Mouse (Mus musculus) urinary bladder, postnatal 25 days (tissue): ENCODE results near the gene B3galt4.
A peak's percentile ranks its signal among the peaks of the same experiment; 100 is the strongest.
"Not testable (repeated sequence)": the region's sequence is repeated elsewhere in the genome, so short reads cannot be mapped to it uniquely, and the experiment has no call there.

Source experiments
- DNase-seq: peaks from one replicate; pipeline ENCODE4 v3.0.0; 2022; ENCODE audit warnings: low spot score

Gene B3galt4

DNA sequence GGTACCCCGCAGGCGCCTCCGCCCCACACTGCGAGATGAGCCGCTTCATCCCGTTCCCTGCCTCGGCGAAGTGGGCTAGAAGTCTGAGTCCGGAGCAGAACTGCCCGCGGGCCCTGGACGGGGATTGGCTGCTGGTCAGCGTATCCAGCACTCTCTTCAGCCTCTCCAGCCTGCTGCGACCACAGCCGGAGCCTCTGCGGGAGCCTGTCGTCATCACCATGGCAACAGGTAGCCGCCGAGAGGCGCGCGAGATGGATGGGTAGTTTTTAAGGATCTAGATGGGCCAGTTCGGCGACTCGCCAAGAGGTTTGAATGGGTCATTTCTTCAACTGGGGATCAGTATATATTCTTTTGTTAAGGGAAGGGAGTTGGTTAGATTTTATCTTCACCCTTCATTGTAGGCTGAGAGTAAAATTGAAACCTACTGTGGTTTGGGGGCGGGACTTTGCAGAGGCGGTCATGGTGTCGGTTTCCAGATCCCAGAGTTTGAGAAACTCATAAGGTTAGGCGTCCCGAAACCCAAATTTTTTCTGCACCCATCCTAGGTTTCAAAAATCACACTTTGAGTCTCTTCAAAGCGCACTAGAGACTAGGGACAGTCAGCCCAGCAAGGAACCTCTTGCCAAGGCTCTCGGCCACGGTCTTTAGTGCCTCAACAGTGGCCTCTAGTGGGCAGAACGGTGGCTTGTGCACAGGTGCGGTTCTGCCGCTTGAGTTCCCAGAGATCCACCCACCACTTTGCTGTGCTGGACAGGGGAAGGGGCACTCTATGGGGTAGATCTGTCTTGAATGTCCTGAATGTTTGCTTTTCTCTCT lies 30.8 kb downstream of the B3galt4 start:
- DNase-seq = peak; percentile 80

DNA sequence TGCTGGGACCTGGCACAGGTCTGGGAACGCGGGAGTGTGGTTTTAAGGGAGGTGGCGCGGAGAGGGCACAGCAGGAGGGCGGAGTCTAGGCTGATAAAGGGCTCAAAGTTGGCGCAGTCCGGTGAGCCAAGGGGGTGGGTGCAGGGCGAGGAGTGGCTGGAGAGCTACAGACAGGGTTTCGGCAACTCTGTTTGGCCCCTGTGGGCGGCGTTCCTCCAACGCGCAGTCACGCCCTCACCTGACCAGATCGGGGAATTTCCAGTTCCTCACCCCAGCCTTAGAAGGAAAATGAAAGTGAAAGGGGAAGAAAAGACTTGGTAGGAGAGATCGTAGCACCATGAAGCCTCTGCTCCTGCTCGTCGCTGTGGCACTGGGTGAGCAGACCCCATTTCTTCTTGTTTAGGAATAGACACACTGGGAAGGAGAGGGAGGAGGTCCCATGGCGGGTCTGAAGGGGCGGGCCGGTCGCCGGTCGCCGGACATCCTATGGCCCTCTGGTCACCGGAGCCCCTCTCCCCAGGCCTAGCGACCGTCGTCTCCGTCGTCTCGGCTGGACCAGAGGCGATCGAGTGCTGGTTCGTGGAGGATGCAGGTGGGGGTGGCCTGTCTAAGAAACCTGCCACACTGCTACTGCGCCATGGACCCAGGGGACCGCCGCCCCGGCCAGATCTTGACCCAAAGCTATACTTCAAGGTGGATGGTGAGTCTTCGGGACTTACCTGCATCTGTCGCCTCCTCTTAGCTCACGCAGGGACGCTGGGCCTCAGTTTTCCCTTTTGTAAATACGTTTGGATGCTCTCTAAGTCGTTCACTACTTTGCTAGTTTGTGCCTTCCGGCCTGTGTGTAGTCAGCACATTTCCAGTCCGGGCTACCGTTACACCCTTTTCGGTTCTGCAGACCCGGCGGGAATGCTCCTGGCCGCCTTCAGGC lies 31.7 kb downstream of the B3galt4 start:
- DNase-seq = peak; percentile 71

DNA sequence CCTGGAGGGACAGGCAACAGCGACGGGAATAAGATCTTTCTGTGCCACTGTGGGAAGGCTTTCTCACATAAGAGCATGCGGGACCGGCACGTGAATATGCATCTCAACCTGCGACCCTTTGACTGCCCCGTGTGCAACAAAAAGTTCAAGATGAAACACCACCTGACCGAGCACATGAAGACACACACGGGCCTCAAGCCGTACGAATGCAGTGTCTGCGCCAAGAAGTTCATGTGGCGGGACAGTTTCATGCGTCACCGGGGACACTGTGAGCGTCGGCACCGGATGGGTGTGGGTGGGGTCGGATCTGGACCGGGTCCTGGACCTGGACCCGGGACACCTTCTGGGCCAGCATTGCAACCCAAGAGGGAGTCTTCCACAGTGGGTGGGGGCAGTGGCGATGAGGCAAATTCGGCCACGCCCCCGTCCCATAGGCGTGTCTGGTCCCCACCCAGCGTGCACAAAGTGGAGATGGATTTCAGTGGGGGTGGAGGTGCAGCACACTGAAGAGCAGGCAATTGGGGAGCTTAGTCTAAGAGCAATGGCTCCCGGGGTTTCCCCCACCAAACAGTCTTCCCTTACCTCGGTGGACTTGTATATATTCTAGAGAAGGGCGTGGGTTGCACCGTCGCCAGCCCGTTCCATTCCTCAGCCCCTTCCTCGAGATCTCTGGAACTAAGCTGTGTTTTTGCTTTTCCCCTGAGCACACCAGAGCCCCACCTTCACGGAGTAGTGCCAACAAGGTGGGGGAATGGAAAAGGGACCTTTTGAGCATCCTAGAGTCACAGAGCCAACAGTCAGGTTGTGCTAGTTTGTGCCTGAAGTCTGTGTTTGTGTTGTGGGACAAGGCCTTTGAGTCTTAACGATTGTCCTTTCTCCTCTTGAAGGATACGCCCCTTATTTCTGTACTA lies 32.7 kb downstream of the B3galt4 start:
- DNase-seq = peak; percentile 44

DNA sequence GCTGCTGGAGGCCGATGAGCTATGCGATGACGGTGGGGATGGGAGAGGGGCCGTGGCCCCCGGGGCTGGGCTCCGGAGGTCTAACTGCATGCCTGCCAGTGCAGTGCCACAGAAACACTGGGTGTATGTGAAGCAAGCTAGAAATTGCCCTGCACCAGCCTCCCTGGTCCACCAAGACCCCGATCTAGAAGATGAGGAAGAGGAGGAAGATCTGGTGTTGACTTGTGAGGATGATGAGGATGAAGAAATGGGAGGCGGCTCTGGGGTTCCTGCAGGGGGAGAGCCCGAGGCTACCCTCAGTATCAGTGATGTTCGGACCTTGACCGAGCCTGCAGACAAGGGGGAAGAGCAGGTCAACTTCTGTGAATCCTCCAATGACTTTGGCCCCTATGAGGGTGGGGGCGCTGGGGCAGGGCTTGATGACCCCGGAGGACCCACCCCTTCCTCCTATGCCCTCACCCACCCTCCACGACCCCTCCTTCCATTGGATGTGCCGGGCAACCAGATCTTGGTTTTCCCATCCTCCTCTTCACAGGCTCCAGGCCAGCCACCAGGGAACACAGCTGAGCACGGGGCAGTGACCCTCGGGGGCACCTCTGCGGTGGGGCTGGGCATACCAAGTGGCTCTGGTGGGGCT lies 33.5 kb downstream of the B3galt4 start:
- no peak for DNase-seq

DNA sequence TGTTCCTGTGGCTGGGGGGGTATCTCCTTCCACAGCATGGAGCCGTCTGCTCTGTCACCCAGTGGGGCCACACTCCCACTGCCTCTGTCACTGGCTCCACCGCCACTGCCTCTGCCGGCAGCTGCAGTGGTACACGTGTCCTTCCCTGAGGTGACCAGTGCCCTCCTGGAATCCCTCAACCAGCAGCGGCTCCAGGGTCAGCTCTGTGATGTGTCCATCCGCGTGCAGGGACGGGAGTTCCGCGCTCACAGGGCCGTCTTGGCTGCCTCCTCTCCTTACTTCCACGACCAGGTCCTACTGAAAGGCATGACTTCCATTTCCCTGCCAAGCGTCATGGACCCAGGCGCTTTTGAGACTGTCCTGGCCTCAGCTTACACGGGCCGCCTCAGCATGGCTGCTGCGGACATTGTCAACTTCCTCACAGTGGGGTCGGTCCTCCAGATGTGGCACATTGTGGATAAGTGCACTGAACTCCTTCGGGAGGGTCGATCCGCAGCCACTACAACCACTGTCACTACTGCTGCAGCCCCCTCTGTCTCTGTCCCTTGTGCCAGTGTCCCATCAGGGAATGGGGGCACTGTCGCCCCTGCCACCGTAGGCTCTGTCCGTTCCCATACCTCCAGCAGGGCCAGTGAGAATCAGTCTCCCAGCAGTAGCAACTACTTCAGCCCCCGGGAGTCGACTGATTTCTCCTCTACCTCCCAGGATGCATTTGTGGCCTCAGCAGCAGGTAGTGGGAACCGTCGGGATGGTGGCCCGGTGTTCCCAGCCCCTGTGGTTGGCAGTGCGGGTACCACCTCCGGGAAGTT lies 34.2 kb downstream of the B3galt4 start:
- no peak for DNase-seq

DNA sequence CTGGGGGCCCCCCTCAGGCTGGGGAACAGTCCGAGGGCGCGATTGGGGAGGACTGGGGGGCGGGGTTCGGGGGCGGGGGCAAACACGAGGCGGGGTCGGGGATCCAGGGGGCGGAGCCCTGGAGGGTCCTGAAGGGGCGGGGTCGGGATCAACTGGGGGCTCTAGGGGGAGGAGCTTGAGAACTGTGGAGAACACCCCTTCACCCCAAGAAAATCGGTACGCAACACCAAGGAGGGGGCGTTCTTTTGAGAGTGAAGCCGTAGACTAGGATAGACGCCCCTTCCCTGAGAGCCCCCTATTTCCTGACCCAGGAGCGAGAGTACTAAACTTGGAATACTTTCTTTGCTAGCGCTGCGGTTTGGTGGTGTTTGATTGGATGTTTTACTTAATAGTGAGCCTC lies 35.0 kb downstream of the B3galt4 start:
- DNase-seq = no peak

DNA sequence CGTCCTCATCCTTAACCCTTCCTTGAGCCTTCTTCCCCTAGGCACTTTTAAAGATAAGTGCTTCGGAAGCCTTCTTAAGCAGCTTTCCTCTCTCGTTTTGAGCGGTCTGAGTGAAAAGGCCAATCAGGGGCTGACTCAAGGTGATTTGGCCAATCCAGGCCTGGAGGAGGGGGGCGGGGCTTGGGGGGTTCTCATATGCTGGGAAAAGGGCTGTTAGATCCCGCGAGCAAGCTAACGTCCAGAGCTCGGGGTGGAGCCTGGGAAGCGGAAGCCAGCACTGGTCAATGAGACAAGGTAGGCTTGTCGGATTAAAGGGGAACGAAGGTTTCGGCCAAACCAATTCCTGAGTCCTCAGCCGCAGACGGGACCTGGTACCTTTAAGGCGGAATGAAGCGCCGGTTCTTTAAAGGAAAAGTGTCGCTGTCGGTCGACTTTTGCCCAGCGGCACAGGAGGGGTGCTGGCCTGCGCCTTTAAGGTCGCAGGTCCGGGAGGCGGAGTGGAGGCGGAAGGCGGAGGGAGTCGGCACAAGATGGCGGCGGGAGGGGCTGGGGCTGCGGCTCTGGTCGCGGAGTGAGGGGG lies 35.5 kb downstream of the B3galt4 start, which contains the start of the genes Tapbp and Zbtb22:
Tapbp (plus strand) TSS at position 229 of the 580 bp plus-strand sequence.
Zbtb22 (plus strand) TSS at position 234 of the 580 bp plus-strand sequence.
- peak; percentile 87 for DNase-seq

DNA sequence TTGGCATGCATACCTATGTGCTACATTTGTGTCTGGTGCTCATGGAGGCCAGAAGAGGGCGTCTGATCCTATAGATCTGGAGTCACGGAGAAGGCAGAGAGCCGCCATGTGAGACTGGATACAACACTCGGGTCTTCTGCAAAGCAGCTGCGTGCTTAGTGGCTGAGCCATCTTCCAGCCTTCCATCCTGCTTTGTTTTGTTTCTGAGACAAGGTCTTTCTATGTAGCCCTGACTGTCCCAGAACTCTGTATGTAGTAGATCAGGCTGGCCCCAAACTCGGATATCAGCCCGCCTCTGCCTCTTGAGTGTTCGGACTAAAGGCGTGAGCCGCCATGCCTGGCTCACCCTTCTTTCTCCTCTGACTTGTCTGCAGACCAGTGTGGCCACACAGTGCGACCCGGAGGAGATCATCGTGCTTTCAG lies 36.3 kb downstream of the B3galt4 start:
- DNase-seq = no peak

DNA sequence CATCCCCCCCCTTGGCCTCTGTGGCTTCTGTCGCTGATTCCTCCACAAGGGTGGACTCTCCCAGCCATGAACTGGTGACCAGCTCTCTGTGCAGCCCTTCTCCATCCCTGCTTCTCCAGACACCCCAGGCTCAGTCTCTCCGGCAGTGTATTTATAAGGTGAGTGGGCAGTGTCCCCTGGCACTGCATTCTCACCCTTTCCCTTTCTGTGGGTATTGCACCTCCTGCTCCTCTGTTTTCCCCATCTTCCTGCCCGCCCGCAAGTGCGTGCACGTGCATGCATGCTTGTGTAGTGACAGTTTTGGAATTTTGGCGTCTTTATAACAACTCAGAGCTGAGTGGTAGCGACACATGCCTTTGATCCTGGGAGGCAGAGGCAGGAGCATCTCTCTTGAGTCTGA lies 37.4 kb downstream of the B3galt4 start:
- no peak for DNase-seq

DNA sequence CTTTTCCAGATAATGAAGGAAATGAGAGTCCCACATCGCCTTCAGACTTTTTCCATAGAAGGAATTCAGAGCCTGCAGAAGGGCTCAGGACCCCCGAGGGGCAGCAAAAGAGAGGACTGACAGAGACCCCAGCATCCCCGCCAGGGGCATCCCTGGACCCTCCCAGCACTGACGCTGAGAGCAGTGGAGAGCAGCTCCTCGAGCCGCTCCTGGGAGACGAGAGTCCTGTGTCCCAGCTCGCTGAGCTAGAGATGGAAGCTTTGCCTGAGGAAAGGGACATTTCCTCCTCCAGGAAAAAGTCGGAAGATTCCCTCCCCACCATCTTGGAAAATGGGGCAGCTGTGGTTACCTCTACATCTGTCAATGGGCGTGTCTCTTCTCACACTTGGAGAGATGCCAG lies 38.0 kb downstream of the B3galt4 start:
- no peak for DNase-seq

DNA sequence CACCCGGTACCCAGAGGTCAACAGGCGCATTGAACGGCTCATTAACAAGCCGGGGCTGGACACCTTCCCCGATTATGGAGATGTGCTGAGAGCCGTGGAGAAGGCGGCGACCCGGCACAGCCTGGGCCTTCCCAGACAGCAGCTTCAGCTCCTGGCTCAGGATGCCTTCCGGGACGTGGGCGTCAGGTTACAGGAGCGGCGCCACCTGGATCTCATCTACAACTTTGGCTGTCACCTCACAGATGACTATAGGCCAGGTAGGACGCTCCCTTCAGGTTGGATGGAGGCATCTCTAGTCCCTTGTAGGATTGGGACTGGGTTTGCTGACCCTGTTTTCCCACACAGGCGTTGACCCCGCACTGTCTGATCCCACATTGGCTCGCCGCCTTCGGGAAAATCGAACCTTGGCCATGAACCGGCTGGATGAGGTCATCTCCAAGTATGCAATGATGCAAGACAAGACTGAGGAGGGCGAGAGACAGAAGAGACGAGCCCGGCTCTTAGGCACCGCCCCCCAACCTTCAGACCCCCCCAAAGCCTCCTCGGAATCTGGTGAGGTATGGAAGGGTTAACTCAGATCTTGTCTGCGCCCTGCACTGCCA lies 39.4 kb downstream of the B3galt4 start:
- no peak for DNase-seq

DNA sequence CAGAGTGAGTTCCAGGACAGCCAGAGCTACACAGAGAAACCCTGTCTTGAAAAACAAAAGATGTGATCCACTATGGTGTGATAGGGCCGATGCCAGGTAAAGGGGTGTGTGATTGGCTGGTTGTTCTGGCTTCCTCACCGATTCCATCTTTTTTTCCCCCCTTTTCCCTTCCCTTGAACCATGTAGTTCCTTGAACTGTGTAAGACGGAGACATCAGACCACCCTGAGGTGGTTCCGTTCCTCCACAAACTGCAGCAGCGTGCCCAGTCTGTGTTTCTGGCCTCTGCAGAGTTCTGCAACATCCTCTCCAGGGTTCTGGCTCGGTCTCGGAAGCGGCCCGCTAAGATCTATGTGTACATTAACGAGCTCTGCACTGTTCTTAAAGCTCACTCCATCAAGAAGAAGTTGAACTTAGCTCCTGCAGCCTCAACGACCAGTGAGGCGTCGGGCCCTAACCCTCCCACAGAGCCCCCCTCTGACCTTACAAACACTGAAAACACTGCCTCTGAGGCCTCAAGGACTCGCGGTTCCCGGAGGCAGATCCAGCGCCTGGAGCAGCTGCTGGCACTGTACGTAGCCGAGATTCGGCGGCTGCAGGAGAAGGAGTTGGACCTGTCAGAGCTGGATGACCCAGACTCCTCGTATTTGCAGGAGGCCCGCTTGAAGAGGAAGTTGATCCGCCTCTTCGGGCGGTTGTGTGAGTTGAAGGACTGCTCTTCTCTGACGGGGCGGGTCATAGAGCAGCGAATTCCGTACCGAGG lies 40.1 kb downstream of the B3galt4 start:
- DNase-seq = no peak

DNA sequence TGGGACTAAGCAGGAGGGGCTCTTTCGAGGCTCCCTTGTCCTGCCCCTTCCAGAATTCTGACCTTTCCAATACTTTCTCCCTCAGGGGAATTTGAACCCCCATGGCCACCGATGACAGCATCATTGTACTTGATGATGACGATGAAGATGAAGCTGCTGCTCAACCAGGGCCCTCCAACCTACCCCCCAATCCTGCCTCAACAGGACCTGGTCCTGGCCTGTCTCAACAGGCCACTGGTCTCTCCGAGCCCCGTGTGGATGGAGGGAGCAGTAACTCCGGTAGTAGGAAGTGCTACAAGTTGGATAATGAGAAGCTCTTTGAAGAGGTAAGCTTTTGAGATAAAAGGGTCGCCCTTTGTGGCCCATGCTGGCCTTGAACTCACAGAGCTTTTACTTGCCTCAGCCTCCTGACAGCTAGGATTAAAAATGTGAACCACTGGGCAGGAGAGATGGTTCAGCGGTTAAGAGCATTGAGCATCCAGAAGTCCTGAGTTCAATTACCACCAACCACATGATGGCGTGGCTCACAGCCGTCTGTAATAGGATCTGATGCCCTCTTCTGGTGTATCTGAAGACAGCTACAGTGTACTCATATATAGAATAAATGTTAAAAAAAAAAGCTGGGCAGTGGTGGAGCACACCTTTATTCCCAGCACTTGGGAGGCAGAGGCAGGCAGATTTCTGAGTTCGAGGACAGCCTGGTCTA lies 40.8 kb downstream of the B3galt4 start:
- no peak for DNase-seq

DNA sequence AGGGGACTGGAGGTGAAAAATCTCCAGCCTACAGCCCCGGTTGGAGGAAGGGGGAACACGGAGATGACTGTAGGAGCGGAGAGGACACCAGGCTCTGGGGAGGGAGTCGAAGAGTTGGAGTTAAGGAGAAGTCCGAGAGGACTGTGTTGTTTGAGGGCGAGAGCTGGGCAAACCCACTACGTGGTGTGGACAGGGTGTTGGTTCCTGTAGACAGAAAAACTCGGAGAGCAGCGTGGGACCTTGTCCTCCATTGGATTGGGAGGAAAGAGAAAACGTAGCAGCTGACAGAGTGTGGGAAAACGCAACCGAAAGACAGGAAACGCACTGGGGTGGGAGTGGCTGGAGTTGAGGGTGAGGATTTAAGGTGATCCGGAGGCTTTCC lies 41.4 kb downstream of the B3galt4 start:
- DNase-seq = no peak

DNA sequence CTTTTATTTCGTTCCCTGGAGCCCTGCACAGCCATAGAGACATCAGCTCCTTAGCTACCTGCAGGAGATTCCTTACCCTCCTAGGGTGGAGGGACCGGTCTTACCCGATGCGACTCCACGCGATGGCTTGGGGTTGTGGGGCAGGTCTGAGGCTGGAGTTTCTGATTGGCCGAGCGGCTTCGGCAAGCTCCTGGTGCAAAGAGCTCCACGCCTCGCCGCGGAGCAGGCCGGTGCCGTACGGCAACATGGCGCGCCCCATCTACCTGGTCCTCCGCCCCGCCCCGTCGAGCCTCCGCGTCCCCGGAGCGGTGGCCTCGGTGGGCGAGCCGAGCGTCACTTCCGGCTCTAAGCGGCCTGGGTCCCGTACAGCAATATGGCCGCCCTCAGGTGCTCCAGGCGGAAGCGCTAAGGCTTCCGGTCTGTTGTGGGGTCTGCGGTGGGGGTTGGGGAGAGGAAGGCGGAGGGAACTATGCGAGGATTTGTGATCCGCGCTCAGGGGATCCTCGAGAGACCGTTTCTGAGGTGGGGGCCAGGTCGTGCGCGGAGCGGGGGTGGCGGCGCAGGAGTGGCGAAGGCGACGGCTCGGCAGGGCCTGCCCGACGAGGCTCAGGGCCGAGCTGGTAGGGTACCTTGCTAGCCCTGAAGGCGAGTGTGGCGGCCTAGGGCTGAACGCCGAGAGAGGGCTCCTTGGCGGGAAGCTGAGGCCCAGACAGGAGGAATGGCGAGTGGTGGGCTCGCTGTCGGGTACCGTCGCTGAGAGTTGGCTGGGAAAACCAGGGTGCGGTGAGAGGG lies 42.0 kb downstream of the B3galt4 start, which contains the start of gene Daxx:
Daxx (plus strand) TSS at position 338 of the 792 bp plus-strand sequence.
- DNase-seq = peak; percentile 98

DNA sequence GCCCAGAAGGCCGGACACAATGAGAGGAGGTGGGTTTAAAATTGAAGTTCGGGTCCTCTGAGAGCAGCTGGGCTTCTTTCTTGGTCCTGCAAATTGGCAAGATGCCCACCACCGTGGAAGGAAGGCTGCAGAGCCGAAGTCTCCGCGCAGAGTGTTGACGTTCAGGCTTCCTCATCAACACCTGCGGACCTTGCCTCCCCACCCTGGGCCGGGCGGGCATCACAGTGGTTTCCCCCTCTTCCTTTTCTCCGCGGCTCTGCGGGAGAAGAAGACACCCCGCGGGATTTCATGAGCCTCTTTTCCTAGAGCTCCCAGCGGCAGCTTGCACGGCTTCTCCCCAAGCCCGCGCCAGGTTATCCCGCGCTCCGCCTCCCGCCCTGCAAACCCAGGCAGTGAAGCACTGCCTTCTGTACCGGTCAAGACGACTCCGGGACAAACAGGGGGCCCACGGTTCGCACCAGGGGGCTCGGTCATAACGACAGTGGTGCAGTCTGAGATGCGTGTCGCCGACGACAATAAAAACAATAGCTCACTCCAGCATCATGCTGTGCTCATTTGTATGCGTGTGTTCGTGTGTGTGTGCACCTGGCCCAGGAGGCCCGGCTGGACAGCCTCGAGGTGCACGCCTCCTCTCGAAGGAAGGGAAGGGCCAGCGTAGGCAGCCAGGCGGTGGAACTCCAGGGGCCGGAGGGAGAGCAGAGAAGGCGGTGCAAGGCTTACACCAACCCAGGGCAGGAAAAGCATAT lies 42.8 kb downstream of the B3galt4 start:
- peak; percentile 45 for DNase-seq

DNA sequence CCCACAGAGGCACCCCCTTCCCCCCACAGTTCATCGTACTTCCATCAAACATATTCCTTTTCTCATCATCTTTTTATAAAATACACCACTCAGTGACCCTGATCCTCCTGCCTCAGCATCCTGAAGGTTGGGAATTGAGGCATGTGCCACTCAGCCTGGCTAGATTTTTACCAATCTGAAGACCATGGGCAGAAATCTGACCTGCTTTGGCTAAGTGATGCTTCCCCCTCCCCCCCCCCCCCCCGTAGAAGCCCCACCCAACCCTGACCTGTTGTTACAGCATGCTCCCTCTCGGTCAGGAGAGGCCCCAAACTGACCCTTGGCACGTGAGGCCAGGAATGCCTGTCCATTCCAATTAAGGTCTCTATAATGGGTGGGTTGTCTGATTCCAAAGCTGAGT lies 46.5 kb downstream of the B3galt4 start, which contains the start of gene Platr17:
Platr17 (plus strand) TSS at position 301 of the 400 bp plus-strand sequence.
- DNase-seq = not testable (repeated sequence)
